Mouse (Mus musculus) ES-Bruce4 (cell line): ENCODE measurements around the gene Zfp36l1.

Experiments
- CTCF ChIP-seq: IDR thresholded peaks from one replicate; pipeline ENCODE4 v1.8.1; 2011; ENCODE audit warnings: low read depth, low read length
- POLR2A ChIP-seq: IDR thresholded peaks from one replicate; pipeline ENCODE4 v1.8.1; 2011; ENCODE audit warnings: low read length; ENCODE audit not compliant: insufficient read depth

DNA sequence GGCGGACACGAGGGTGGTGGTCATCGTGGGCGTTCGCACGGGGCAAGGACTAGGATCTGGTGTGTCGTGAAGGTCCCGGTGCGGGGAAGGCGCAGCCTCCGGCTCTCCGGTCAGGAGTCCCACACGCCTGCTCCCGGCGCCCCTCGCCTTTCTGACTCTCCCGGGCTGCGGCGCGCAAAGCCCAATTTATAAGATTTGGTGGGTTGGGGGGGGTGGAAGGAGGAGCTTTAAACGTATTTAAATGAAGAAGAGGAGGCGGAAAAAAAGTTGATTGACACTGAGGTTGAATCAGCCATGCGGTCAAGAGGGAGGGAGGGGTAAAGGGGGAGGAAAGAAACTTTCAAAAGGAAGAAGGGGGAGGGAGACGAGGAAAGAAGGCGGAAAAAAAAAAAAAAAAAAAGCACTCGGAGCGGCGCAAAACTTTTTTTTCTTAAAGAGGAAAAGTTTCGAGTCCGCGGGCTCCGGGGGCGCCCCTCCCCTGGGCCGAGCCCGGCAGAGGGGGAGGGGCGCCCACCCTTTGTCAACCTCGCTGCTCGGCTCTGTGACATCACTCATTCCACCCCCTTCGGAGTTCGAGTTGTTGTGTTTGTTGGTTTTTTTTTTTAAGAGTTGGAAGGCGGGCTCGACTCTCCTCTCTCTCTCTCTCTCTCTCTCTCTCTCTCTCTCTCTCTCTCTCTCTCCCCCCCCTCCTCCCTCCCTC lies at the start of gene Zfp36l1:
- TF ChIP-seq CTCF, result no peak
- peak; percentile 95 for TF ChIP-seq POLR2A
